Mouse (Mus musculus) lung, postnatal 0 days (tissue): ENCODE measurements around the gene Olfr1395. TPM values are rescaled to one million over a fixed set of nuclear protein-coding genes. Genes with fewer than 3 reads are reported as not detected.

Experiments
- ATAC-seq: fragments of 200-750 bp; cut with Nextera tagmentation; 2 replicates; pipeline ENCODE4 v1.8.0; 2017; ENCODE audit warnings: moderate library complexity
- DNase-seq: peaks from one replicate; pipeline ENCODE4 v3.0.0-alpha.2; 2016; ENCODE audit warnings: low spot score
- H3K27ac ChIP-seq: fragments of 300-500 bp; sonication (generic); 2 replicates; pipeline ENCODE4 v1.5.1; 2014; ENCODE audit warnings: antibody characterized with exemption, mild to moderate bottlenecking, low read length, mixed read lengths
- H3K27me3 ChIP-seq: fragments of 300-500 bp; sonication (generic); replicated peaks from 2 replicates; pipeline ENCODE4 v1.6.1; 2014; ENCODE audit warnings: low read length, mixed read lengths; ENCODE audit not compliant: insufficient read depth
- H3K36me3 ChIP-seq: fragments of 300-500 bp; sonication (generic); 2 replicates; pipeline ENCODE4 v1.6.1; 2014; ENCODE audit warnings: low read length, mixed read lengths; ENCODE audit not compliant: insufficient read depth
- H3K4me1 ChIP-seq: fragments of 300-500 bp; sonication (generic); 2 replicates; pipeline ENCODE4 v1.6.1; 2014; ENCODE audit warnings: antibody characterized with exemption, low read depth, low read length, mixed read lengths; ENCODE audit not compliant: insufficient read depth
- H3K4me2 ChIP-seq: fragments of 300-500 bp; sonication (generic); replicated peaks from 2 replicates; pipeline ENCODE4 v1.6.1; 2014; ENCODE audit warnings: low read depth, mild to moderate bottlenecking, low read length, moderate library complexity, mixed read lengths
- H3K4me3 ChIP-seq: fragments of 300-500 bp; sonication (generic); 2 replicates; pipeline ENCODE4 v1.5.1; 2014; ENCODE audit warnings: low read depth, low read length
- H3K9ac ChIP-seq: fragments of 300-500 bp; sonication (generic); replicated peaks from 2 replicates; pipeline ENCODE4 v1.6.1; 2014; ENCODE audit warnings: low read depth, mild to moderate bottlenecking
- H3K9me3 ChIP-seq: fragments of 300-500 bp; sonication (generic); 2 replicates; pipeline ENCODE4 v1.6.1; 2016; ENCODE audit warnings: low read length, mixed read lengths
- CTCF ChIP-seq: IDR thresholded peaks from 2 replicates; pipeline ENCODE4 v1.5.1; 2016; ENCODE audit warnings: antibody characterized with exemption, mild to moderate bottlenecking
- EP300 ChIP-seq: IDR thresholded peaks from 2 replicates; pipeline ENCODE4 v1.6.1; 2016; ENCODE audit warnings: antibody characterized with exemption, mild to moderate bottlenecking, control low read depth
- WGBS: fragments of 180-500 bp; shearing (Covaris S2); extraction: QIAGEN DNeasy Blood & Tissue Kit; methylation state at CpG from one replicate; pipeline ENCODE4 v1.1.7; 2014; 5-methylcytosine and 5-hydroxymethylcytosine counted together
- polyA plus RNA-seq: library from polyadenylated mRNA; unstranded; fragments of >200 nt; fragmentation: Nextera tagmentation; extraction: Ambion mirVana; gene quantifications from 2 replicates; pipeline ENCODE4 v1.2.1, GENCODE M21; 2015

Olfr1395 gene
- not detected in 2 replicates for polyA plus RNA-seq

DNA sequence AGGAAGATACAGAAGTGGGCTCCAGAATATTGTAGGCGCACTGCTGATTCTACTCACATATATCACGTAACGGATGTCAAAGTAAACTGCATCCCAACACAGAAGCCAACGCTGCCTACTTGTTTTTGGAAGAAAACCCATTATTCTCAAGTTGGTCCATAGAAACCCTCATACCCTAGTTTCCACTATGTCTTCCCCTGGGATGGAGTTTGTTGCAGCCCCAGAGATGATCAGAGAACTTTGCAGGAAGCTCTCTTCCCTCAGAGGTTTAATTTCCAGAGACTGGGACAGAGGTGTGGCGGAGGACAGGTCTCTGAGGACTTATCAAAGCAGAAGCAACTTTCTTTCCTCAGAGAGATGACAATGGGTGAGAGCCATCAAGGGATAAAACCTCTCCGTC is at the start of gene Olfr1395:
Gene Olfr1395 (plus strand): TSS at position 301 of the 400 bp plus-strand sequence.
- Histone ChIP-seq H3K4me2 (no peak within 1 kb of the TSS), H3K4me3 (no peak within 1 kb of the TSS), H3K27ac (no peak within 1 kb of the TSS), H3K27me3 (no peaks in the 10 kb centered on the region), H3K4me1 (no peaks in the 10 kb centered on the region), H3K9me3 (no peaks in the 10 kb centered on the region), H3K9ac (no peak within 1 kb of the TSS), H3K36me3 (no peaks in the 10 kb centered on the region)
- WGBS = 91% methylated on average over 6 of the region's 6 CpGs
- TF ChIP-seq EP300 = no peak
- TF ChIP-seq CTCF = no peak
- ATAC-seq (no peak), DNase-seq (no peak)

DNA sequence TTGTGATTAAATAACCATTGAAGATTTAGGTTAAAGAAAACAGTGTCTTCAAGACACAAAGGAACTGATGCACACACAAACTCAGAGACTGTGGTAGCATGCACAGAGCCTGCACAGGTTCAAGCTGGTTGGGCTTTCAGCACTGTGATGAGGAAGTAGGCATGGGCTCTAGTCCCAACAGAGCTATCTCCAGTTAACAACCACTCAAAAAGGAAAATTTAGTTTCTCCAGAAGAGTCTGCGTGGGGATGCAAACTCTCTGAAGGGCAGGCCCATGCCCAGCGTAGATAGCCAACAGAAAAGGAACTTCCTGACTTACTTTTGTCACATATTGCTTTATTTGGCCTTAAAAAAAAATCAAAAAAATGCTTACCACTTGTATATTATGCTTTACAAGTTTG is 49.3 kb upstream of the Olfr1395 start:
- 0 out of 2 replicates have a peak, but pooled peaks cover 6% of the 10 kb centered on the region for H3K4me1 ChIP-seq
- ATAC-seq (no peak), DNase-seq (no peak)
- no peak overlapping the region for H3K27ac ChIP-seq
- H3K4me2 ChIP-seq = no peak overlapping the region
- no peaks in the 10 kb centered on the region for H3K9me3 ChIP-seq
- H3K36me3 ChIP-seq = no peaks in the 10 kb centered on the region
- no peak overlapping the region for H3K9ac ChIP-seq
- no peaks in the 10 kb centered on the region for H3K27me3 ChIP-seq
- H3K4me3 ChIP-seq = no peak overlapping the region
- 63% methylated on average over 2 of the region's 2 CpGs for WGBS
- TF ChIP-seq EP300 (no peak), CTCF (no peak)

GRCm38 (mm10) chr11:49093861-49094660 is 48.0 kb upstream of the Olfr1395 start:
- 80% methylated on average over 6 of the region's 6 CpGs for WGBS
- Histone ChIP-seq H3K4me1 (no peaks in the 10 kb centered on the region), H3K27ac (no peak overlapping the region)

DNA sequence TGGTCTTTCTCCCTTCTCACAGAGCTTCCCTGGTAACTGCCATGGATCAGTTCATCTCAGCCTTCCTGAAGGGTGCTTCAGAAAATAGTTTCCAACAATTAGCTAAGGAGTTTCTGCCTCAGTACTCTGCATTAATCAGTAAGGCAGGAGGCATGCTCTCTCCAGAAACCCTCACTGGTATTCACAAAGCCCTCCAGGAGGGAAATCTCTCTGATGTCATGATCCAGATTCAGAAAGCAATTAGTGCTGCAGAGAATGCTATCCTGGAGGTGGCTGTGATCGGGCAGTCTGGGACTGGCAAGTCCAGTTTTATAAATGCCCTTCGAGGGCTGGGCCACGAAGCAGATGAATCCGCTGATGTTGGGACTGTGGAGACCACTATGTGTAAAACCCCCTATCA is 46.7 kb upstream of the Olfr1395 start:
- H3K9ac ChIP-seq = no peak overlapping the region
- 90% methylated on average over 4 of the region's 4 CpGs for WGBS
- ATAC-seq (no peak), DNase-seq (no peak)
- no peaks in the 10 kb centered on the region for H3K9me3 ChIP-seq
- H3K4me1 ChIP-seq = no peaks in the 10 kb centered on the region
- no peak overlapping the region for H3K4me2 ChIP-seq
- H3K27ac ChIP-seq = no peak overlapping the region
- TF ChIP-seq CTCF (no peak), EP300 (no peak)
- no peaks in the 10 kb centered on the region for H3K36me3 ChIP-seq
- no peaks in the 10 kb centered on the region for H3K27me3 ChIP-seq
- no peak overlapping the region for H3K4me3 ChIP-seq

More at GRCm38 (mm10) chr11:49093861-49094660, 48.0 kb upstream of the Olfr1395 start:
- ATAC-seq (no peak), DNase-seq (no peak)
- no peak overlapping the region for H3K4me3 ChIP-seq
- no peaks in the 10 kb centered on the region for H3K36me3 ChIP-seq
- H3K9ac ChIP-seq = no peak overlapping the region
- H3K4me2 ChIP-seq = no peak overlapping the region
- TF ChIP-seq CTCF (no peak), EP300 (no peak)
- no peaks in the 10 kb centered on the region for H3K9me3 ChIP-seq
- no peaks in the 10 kb centered on the region for H3K27me3 ChIP-seq

DNA sequence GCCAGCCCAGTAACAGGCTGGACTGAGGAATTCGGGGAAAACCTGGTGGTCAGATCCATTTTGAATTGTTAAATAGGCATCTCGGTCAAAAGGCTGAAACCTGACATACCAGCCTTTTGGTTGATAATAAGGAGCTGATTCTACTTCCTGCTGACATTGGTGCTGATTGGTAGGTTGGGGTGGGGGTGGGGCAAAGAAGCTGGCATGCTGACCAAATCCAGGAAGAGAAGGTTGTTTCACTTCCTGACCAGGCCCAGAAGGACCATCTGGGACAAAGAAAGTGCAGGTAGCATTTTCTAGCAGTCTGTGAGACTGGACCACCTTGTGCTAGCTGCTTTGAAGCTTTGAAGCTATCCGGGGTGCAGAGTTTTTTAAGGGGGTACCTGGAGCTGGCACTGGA is 41.7 kb upstream of the Olfr1395 start:
- Histone ChIP-seq H3K27me3 (no peaks in the 10 kb centered on the region), H3K4me1 (no peaks in the 10 kb centered on the region), H3K36me3 (no peaks in the 10 kb centered on the region), H3K9ac (no peak overlapping the region), H3K27ac (no peak overlapping the region), H3K4me2 (no peak overlapping the region), H3K4me3 (no peak overlapping the region), H3K9me3 (no peaks in the 10 kb centered on the region)
- TF ChIP-seq EP300 (no peak), CTCF (no peak)
- no peak for ATAC-seq
- 75% methylated on average over 3 of the region's 3 CpGs for WGBS
- DNase-seq = no peak

- Histone ChIP-seq H3K36me3 (no peaks in the 10 kb centered on the region), H3K9me3 (no peaks in the 10 kb centered on the region), H3K27me3 (no peaks in the 10 kb centered on the region), H3K4me3 (no peak overlapping the region), H3K9ac (no peak overlapping the region), H3K4me1 (no peaks in the 10 kb centered on the region), H3K4me2 (no peak overlapping the region), H3K27ac (no peak overlapping the region)
- WGBS = 24% methylated on average over 5 of the region's 5 CpGs
- TF ChIP-seq CTCF (no peak), EP300 (no peak)
- no peak for ATAC-seq
- DNase-seq = no peak
Observed at GRCm38 (mm10) chr11:49101500-49101899, 40.6 kb upstream of the Olfr1395 start.
